Mouse (Mus musculus): ENCODE measurements around the gene Mapk8ip1. TPM values are rescaled to one million over a fixed set of nuclear protein-coding genes. Genes with fewer than 3 reads are reported as not detected.

Gene Mapk8ip1
- total and polyA plus RNA-seq, 3 experiments, result 30.2 to 60.9 (median 34.9) TPM

DNA sequence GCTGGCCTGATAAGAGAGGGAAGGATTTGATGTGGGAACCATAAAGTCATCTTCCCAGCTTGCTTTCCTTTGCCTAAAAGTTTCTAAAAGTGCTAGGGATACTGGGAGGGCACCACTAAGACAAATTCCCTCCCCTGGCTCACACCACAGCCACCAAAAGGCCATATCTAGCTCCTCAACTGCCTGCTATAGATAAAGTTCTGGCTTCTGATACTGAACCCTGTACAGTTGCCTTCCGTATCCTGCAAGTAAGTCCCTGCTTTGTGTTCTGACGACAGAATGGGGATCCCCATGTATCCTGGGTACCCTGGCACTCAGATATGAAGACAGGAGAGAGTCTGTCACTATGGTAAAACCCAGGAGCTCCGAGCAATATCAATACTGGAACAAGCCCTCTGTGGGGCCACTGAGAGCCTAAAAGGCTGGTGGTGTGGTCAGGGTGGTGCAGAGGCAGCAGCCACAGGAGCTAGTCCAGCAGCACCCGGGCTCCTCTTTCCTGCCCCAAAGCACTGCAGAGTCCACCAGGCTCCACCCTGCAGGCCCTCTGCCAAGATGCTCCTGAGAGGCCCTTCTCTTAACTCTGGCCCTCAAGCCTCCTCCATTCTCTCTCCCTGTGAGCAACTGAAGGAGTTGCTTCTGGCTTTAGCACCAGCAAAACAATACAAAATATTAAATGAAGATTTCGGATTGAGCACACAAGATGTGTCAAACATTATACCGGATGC lies 10.7 kb downstream of the Mapk8ip1 start:
- no peak for DNase-seq

DNA sequence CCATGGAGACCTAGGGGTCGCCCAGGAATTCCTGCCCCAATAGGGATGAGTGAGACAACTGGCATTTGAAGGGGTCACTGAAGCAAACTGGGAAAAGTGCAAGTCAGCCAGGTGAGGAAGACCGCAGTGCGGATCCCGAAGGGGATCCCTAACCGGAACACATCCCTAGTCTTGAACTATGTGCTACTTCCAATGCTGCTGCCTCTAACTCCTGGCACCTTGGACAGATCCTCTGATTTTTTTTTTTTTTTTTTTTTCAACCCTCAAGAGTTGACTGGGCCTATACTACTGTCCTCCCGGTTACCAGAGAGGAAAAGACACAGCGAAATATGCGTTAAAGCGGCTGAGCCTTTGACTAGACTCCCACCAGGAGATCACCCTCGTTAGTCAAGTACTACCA lies 11.4 kb downstream of the Mapk8ip1 start:
- DNase-seq, result no peak

- DNase-seq, result peak; percentile 91
These were observed 12.0 kb downstream of the Mapk8ip1 start for GRCm38 (mm10) chr2:92388891-92389641.

- DNase-seq, result no peak
These were observed 13.0 kb downstream of the Mapk8ip1 start for GRCm38 (mm10) chr2:92388081-92388517.

DNA sequence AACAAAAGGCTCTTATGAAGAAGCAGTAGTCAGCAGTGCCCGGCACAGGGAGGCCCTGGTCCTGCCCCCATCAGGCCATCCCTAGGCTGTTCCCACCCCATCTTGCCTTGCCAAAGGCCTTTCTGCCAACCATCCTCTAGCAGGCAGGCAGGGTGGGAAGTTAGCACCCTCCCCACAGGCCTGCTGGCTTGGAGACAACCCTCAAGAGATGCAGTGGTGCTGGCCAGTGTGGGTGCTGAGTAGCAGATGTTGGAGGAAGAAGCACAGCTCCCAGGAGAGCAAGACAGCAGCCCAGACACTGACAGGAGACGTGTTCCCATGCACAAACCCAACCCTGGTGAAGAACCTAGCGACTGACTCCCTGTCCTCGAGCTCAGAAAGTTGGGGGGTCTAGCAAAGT lies 13.4 kb downstream of the Mapk8ip1 start:
- DNase-seq, result no peak

DNA sequence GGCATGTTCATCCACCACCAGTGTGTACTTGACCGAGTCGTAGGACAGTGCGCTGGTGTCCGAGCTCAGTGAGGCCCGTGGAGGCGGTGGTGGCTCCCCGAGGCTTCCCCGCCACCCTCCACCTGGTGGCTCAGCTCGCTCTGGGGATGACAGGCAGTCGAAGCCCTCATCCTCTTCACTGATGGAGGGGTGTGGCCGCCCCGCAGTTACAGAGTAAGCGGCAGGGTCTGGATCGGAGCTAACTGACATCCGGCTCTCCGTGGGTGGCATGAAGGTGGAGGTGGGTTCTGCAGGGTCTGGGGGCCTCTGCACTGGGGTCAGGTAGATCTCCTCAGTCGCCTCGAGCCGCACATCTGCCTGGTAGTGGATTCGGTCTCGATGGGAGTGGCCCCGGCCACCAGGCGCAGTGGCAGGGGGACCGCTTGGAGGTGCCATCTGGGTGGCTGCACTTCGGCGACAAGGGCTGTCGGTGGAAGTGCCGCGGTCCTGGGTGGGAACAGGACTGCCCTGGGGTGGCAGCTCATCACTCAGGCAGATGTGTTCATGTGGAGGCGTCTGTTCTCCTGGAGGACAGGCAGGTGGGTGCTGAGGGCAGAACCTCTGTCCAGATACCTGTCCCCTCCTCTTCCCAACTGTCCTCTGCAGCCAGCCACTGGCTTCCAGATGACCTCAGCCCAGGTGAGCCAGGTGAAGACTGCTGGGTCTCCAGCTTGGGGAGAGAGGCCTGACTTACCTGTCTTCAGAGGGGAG lies 14.1 kb downstream of the Mapk8ip1 start:
- DNase-seq, result no peak

DNA sequence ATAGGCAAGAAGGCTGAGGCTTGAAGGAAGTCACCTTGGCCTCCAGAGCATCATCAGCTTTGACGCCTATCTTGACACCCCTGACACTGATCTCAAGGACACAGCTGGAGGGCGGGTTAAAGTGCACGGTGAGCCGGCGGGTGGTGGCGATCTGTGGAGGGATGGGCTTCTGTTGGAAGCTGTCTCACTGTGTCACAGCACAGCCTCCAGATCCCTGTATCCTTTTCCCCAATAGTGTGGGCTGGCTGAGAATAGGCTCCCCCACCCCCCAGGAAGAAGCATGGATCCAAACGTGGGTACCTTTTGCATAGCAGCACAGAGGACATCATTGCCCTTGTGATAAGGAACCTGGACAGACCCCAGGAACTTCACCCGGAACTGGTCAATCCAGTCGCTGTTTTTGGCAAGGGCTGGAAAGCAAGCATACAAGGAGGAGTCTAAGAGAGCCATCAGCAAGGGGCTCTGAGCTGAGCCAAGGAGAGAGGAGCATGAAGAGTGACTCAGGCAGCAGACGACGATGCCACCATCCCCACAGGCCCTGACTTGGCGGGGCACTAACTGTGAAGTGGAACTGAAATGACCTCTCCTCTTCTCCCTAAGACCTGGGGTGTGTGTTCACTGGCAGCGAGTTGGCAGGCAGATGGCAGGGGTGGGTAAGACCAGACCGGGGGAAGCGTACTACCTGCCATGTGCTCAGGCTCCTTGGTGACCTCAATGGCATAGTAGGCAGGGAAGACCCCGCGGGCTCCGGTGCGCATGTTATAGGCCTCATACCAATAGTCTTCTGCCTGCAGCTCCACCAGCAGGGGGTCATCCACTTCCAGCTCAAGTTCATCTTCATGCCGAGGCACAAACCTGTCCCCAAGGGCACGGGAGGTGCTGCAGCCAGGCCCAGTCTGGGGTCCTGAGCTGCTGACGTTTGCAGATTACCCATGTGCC lies 15.7 kb downstream of the Mapk8ip1 start:
- DNase-seq, result no peak

GRCm38 (mm10) chr2:92384101-92384500 lies 17.0 kb downstream of the Mapk8ip1 start:
- DNase-seq, result no peak

- DNase-seq, result no peak
These were observed 18.3 kb downstream of the Mapk8ip1 start for GRCm38 (mm10) chr2:92382759-92383158.

GRCm38 (mm10) chr2:92381901-92382588 lies 19.0 kb downstream of the Mapk8ip1 start, which contains the start of gene 1700029I15Rik:
1700029I15Rik (plus strand) TSS chr2:92382538.
- DNase-seq, result no peak

GRCm38 (mm10) chr2:92381161-92381560 lies 19.9 kb downstream of the Mapk8ip1 start:
- DNase-seq, result no peak

DNA sequence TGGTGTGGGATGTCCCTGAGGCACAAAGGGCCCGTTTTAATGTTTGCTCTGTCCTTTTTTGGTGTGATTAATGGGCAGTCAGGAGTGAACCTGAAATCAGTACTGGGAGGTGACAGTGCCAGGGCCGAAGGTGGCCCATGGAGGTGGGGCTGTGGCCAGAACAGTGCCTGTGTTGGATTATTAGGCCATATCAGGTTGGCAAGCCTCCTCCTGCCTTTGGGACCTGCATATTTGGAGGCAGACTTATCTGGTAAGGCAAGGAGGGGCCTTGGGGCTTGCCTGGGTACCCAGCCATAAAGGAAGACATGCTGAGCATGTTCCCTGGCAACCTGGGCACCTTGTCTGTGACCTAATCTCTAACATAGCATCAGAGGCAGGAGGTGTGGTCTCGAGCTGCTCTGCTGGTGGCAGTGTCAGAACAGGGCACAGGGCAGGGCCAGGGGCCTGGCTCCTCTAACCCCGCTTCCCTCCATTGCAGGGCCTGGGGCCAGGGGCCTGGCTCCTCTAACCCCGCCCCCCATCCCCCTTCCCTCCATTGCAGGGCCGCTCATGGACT lies 20.5 kb downstream of the Mapk8ip1 start:
- DNase-seq, result no peak

GRCm38 (mm10) chr2:92379783-92380494 lies 21.1 kb downstream of the Mapk8ip1 start:
- DNase-seq, result no peak

DNA sequence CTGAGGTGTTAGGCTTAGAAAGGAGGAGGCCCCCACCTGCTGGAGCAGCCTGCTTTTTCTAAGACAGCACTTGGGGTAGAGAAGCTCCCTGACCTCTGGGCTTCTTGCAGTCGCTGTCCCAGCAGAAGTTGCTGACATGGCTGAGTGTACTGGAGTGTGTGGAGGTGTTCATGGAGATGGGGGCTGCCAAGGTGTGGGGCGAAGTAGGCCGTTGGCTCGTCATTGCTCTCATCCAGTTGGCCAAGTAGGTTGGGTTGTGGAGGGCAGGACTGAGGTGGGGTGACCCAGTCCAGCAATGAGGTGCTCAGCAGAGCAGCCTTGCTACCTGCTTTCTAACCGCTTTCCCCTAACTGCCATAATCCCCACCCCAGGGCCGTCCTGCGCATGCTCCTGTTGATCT lies 23.7 kb downstream of the Mapk8ip1 start:
- DNase-seq, result no peak

GRCm38 (mm10) chr2:92376300-92376699 lies 24.8 kb downstream of the Mapk8ip1 start:
- DNase-seq, result peak; percentile 54

DNA sequence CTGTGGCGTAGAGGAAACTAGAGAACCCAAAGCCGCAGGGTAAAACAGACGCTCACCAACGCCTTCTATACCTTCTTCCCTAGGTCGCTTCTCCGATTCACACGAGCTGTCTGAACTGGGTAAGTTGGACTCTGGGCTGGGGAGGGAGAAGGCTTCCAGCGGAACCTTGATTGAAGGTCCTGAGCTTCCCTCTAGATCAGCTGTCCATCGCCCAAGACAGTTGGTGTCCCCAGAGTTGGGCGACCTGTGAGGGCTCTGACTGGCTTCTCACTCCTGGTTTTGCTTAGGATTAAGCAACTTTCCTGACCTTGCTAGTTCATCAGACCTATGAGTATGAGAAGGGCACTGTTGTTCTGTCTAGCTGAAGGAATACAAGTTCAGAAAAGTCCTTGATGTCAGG lies 25.3 kb downstream of the Mapk8ip1 start:
- peak; percentile 54 for DNase-seq

- peak; percentile 98 for DNase-seq
These were observed 25.9 kb downstream of the Mapk8ip1 start for GRCm38 (mm10) chr2:92375099-92375623.

GRCm38 (mm10) chr2:92374514-92374913 lies 26.5 kb downstream of the Mapk8ip1 start, which contains the start of the genes Pex16 and Large2:
Pex16 (plus strand) TSS chr2:92374676.
Large2 (minus strand) TSS chr2:92374869.
- DNase-seq, result peak; percentile 57

DNA sequence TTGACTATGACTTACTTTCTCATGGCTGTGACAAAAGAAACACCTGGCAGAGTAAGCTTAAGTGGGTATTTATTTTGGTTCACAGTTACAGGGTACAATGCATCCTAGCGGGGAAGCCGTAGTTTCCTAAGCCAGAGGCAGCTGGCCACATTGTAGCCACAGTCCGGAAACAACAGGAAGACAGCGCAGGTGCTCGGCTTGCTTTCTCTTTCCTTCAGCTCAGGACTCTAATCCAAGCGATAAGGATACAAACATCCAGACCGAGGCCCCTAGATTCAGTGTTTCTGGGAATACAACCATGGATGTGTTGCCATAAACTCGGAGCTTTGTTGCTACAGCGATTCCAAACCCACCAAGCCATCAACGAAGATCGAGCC lies 27.6 kb downstream of the Mapk8ip1 start:
- DNase-seq, result no peak
